Mouse (Mus musculus) heart, embryonic 15.5 days (tissue): ENCODE measurements at regions not wholly inside any gene's neighbourhood (a gene's known extent, or its start where the extent isn't known, plus 50 kb on each side); places are given as distances from the start of the nearest gene placed in this dataset.
A peak's percentile ranks its signal among the peaks of the same experiment; 100 is the strongest.

Experiments
- ATAC-seq: fragments of 200-750 bp; cut with Nextera tagmentation; replicated peaks from 2 replicates; pipeline ENCODE4 v1.8.0; 2017; ENCODE audit warnings: low read depth, moderate TSS enrichment; ENCODE audit not compliant: insufficient number of reproducible peaks, insufficient read depth, low FRiP score
- H3K27ac ChIP-seq: fragments of 300-500 bp; sonication (generic); 2 replicates; pipeline ENCODE4 v1.5.1; 2015; ENCODE audit warnings: mild to moderate bottlenecking, inconsistent platforms
- H3K27me3 ChIP-seq: fragments of 300-500 bp; sonication (generic); 2 replicates; pipeline ENCODE4 v1.6.1; 2015; ENCODE audit warnings: inconsistent platforms
- H3K36me3 ChIP-seq: fragments of 300-500 bp; sonication (generic); 2 replicates; pipeline ENCODE4 v1.6.1; 2015; ENCODE audit warnings: mild to moderate bottlenecking, inconsistent platforms
- H3K4me1 ChIP-seq: fragments of 300-500 bp; sonication (generic); replicated peaks from 2 replicates; pipeline ENCODE4 v1.6.1; 2015; ENCODE audit warnings: inconsistent platforms
- H3K4me2 ChIP-seq: fragments of 300-500 bp; sonication (generic); 2 replicates; pipeline ENCODE4 v1.6.1; 2015; ENCODE audit warnings: inconsistent platforms, mild to moderate bottlenecking, moderate library complexity
- H3K4me3 ChIP-seq: fragments of 300-500 bp; sonication (generic); 2 replicates; pipeline ENCODE4 v1.5.1; 2015; ENCODE audit warnings: mild to moderate bottlenecking, inconsistent platforms
- H3K9ac ChIP-seq: fragments of 300-500 bp; sonication (generic); 2 replicates; pipeline ENCODE4 v1.6.1; 2015; ENCODE audit warnings: mild to moderate bottlenecking, inconsistent platforms
- H3K9me3 ChIP-seq: fragments of 300-500 bp; sonication (generic); replicated peaks from 2 replicates; pipeline ENCODE4 v1.6.1; 2016; ENCODE audit warnings: inconsistent platforms
- WGBS: fragments of 180-500 bp; shearing (Covaris S2); methylation state at CpG from one replicate; pipeline ENCODE4 v1.1.7; 2015; ENCODE audit warnings: mixed read lengths; 5-methylcytosine and 5-hydroxymethylcytosine counted together

DNA sequence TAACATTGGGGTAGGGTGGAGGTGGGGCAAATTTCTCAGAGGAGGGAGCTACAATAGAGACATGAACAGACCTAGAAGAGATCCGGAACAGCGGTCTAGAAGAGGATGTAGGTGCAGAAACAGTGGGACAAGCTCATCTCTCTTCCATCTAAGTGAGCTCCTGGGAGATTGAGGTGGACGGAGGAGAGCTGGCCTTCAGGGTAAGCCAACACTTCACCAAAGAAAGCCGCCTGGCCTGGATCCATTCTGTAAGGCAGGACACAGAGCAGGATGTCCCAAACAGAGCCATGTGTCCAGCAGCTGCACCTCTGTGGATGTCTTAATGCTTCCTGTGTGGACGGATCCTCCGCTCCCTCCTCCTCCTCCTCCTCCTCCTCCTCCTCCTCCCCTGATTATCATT is 173.0 kb downstream of the Rab11fip4 start:
- no peaks in the 10 kb centered on the region for H3K27me3 ChIP-seq
- H3K4me2 ChIP-seq = no peak overlapping the region
- WGBS = 74% methylated on average over 5 of the region's 6 CpGs
- no peaks in the 10 kb centered on the region for H3K4me1 ChIP-seq
- no peaks in the 10 kb centered on the region for H3K36me3 ChIP-seq
- H3K9ac ChIP-seq = no peak overlapping the region
- H3K27ac ChIP-seq = no peak overlapping the region
- no peak overlapping the region for H3K4me3 ChIP-seq
- no peak for ATAC-seq
- H3K9me3 ChIP-seq = no peaks in the 10 kb centered on the region

DNA sequence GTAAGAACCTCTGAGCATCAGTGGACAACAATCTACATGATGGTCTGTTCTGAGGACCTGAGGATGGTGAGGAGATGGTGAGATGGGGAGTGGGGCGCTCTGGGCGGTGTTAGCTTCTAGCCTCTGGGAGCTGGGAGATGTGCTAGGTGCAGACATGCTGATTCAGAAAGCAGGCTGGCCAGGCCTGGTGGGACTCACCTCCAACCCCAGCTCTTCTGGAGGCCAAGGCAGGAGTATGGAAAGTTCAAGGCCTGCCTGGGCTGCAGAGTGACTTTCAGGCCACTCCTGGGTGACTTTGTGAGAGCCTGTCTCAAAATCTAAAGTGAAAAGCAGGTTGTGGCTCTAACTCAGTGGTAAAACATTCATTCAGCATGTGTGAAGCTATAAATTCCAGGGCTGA is 171.6 kb downstream of the Rab11fip4 start:
- Histone ChIP-seq H3K4me1 (no peaks in the 10 kb centered on the region), H3K4me3 (no peak overlapping the region), H3K4me2 (no peak overlapping the region), H3K9ac (no peak overlapping the region), H3K27me3 (no peaks in the 10 kb centered on the region), H3K36me3 (no peaks in the 10 kb centered on the region), H3K9me3 (no peaks in the 10 kb centered on the region), H3K27ac (no peak overlapping the region)
- WGBS = 93% methylated on average over 2 of the region's 2 CpGs
- ATAC-seq = no peak

DNA sequence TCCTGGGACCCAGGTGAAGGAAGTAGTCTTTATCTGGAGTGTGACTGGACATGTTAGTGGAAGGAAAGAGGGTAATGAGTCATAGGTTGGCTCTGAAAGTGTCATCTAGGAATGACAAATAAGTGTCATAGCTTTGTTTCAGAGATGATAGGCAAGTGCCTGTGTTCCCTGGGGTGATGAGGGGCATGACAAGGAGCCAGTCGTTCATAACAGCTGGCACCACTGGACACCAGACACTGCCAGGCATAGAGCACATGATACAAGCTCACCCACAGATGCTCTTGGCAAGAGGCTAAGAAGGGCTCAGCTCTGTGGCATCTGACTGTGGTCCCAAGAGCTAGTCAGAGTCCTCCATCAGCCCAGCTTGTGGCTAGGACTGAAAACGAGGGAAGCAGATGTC is 171.0 kb downstream of the Rab11fip4 start:
- no peaks in the 10 kb centered on the region for H3K27me3 ChIP-seq
- 49% methylated on average over 2 of the region's 2 CpGs for WGBS
- H3K4me2 ChIP-seq = no peak overlapping the region
- no peak overlapping the region for H3K4me3 ChIP-seq
- no peaks in the 10 kb centered on the region for H3K36me3 ChIP-seq
- H3K9ac ChIP-seq = no peak overlapping the region
- no peak overlapping the region for H3K27ac ChIP-seq
- no peaks in the 10 kb centered on the region for H3K4me1 ChIP-seq
- ATAC-seq = no peak
- H3K9me3 ChIP-seq = no peaks in the 10 kb centered on the region

DNA sequence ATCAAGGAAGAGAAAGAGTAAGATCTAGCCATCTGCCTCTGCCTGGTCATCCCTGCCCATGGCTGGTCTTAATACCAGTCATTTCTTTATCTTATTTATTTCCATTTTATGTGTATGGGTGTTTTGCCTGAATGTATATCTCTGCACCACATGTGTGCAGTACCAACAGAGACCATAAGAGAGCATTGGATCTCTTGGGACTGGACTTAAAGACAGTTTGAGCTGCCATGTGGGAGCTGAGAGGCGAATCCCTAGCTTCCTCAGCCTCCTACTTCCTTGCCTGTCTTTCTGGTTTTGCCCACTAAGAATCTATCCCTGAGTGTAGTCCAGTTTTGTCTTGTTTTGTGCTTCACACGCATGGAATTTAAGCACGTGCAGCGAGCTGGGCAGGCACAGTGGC is 169.5 kb downstream of the Rab11fip4 start:
- Histone ChIP-seq H3K27ac (no peak overlapping the region), H3K4me3 (no peak overlapping the region), H3K4me1 (no peaks in the 10 kb centered on the region), H3K27me3 (no peaks in the 10 kb centered on the region), H3K36me3 (no peaks in the 10 kb centered on the region), H3K4me2 (no peak overlapping the region), H3K9ac (no peak overlapping the region), H3K9me3 (no peaks in the 10 kb centered on the region)
- no peak for ATAC-seq
- WGBS = 92% methylated on average over 4 of the region's 4 CpGs

DNA sequence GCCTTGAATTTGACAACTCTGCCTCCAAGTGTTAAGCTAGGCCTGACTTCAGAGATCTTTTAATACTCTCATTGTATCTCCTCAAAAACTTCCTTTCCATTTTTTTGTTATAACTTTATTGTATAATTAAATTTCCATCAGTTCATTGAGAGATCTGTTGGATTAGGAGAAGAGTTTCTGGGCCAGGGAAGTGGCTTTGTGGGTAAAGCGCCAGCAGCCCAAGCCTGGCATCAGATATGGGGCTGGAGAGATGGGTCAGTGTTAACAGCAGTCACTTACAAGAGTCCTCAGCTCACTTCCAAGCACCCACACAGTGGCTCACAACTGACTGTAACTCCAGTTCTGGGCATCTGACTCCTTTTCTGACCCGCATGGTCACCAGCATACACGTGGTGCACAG is 167.3 kb downstream of the Rab11fip4 start:
- ATAC-seq = no peak
- Histone ChIP-seq H3K27ac (no peak overlapping the region), H3K4me3 (no peak overlapping the region), H3K36me3 (no peaks in the 10 kb centered on the region), H3K9me3 (no peaks in the 10 kb centered on the region), H3K4me2 (no peak overlapping the region), H3K4me1 (no peaks in the 10 kb centered on the region), H3K27me3 (no peaks in the 10 kb centered on the region), H3K9ac (no peak overlapping the region)
- WGBS = 90% methylated on average over 3 of the region's 3 CpGs

DNA sequence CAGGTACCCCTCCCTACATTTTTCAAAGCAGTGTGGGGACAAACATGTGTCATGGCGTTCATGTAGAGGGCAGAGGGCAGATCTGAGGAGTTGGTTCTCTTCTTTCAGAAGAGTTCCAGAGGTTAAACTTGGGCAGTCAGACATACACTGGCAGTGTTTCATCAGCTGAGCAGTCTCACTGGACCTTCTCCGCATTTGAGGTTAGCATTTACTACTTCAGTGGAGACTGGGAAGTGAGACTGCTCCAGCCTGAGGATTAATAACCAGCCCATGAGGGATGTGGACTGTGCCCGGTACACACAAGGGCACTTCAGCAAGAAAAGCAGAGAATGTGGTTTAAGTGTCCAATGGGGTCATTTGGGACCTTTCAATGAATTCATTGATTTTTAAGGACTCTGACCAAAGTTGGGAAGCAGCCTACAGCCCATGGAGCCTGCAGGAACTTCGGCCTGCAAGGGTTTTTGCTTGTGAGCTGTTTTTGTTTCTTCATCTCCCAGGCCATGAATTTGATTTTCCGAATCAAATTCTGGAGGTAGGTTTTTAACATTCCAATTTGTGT is 166.6 kb downstream of the Rab11fip4 start:
- Histone ChIP-seq H3K27ac (no peak overlapping the region), H3K4me3 (no peak overlapping the region), H3K9me3 (no peaks in the 10 kb centered on the region), H3K36me3 (no peaks in the 10 kb centered on the region), H3K27me3 (no peaks in the 10 kb centered on the region), H3K9ac (no peak overlapping the region), H3K4me1 (peaks cover 1% of the 10 kb centered on the region; the same call in 1 of the 2 replicates), H3K4me2 (no peak overlapping the region)
- ATAC-seq = no peak
- 83% methylated on average over 5 of the region's 5 CpGs for whole genome bisulfite sequencing

DNA sequence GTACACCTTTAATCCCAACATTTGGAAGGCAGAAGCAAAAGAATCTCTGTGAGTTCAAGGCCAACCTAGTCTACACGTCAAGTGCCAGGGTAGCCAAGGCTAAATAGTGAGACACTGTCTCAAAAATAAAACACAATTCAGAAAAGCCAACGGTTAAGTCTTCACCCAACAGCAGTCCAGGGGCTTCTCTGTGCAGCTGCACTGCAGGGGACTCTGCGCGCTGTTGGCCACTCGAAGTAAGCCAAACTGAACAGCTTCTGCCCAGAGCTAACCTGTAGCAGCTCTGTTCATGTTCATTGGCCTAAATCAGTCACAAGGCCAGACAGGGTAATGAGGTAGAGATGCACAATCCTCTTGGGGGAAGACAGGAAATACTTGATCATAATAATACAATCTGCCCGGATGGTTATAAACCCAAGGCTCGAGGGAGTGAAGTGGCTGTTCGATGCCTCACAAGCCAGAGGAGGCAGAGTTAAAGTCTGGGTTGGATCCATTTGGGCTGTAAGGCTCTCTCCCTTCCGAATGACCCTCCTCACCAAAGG is 165.4 kb downstream of the Rab11fip4 start:
- Histone ChIP-seq H3K4me1 (peaks cover 9% of the 10 kb centered on the region), H3K36me3 (no peaks in the 10 kb centered on the region), H3K9ac (no peak overlapping the region), H3K27me3 (no peaks in the 10 kb centered on the region), H3K4me2 (no peak overlapping the region), H3K9me3 (no peaks in the 10 kb centered on the region), H3K4me3 (no peak overlapping the region), H3K27ac (no peak overlapping the region)
- WGBS = 81% methylated on average over 9 of the region's 9 CpGs
- no peak for ATAC-seq

DNA sequence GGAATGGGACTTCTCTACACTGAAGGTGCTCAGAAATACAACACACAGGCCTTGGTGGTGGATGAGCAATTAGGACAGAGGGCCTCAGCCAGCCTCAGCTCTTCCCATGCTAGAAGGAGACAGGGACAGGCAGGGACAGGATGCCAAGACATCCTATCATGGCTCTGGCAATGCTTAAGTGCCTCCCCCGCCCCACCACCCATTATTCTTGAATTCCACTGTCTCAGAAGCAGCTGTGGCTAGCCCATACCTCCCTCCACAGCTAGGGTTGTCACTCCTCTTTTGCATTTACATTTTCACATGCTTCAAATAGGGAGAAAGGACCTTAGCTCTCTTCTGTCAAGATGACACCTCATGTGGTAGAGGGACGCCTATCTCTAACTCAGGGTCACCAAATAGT is 162.5 kb downstream of the Rab11fip4 start:
- Histone ChIP-seq H3K9me3 (no peaks in the 10 kb centered on the region), H3K4me3 (no peak overlapping the region), H3K27me3 (no peaks in the 10 kb centered on the region), H3K27ac (no peak overlapping the region), H3K36me3 (no peaks in the 10 kb centered on the region), H3K9ac (no peak overlapping the region), H3K4me1 (peaks cover 15% of the 10 kb centered on the region), H3K4me2 (no peak overlapping the region)
- no peak for ATAC-seq
- 81% methylated on average over 2 of the region's 2 CpGs for WGBS

DNA sequence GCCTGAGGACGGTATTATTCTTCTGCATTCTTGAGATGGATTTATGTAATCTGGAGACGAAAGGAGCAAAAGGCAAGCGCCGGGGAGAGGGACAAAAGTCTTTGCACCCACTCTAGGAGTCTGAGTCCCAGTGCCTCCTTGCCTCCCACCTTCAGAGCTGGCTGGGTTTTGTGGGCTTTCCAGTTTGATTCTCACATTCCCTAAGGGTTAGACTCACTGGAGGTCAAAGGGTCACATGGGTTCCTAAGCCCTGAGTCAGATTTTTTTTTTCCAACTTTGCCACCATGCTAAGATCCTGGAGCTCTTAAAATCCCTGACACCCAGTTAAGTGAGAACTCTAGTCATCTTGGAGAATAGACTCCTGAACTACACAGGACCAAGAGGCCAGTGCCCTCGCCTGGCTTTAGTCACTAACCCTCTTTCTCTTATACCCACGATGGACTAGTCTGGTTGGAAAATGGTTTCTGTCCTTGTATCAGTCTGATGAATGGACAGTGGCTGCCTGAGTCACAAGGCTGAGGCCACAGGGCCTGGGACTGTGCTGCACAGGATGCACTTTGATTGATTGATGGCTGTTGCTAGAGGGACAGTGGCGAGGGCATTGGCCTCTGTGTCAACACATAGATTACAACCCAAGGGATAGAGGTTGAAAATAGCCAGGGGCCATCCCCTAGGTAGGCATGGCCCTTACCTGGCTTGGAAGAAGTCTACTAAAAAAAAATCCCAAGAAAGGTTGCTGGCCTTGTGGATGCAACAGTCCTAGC is 161.9 kb downstream of the Rab11fip4 start:
- WGBS = 54% methylated on average over 7 of the region's 7 CpGs
- Histone ChIP-seq H3K9me3 (no peaks in the 10 kb centered on the region), H3K36me3 (no peaks in the 10 kb centered on the region), H3K4me2 (no peak overlapping the region), H3K4me3 (no peak overlapping the region), H3K4me1 (peaks cover 15% of the 10 kb centered on the region), H3K27ac (no peak overlapping the region), H3K9ac (no peak overlapping the region), H3K27me3 (no peaks in the 10 kb centered on the region)
- no peak for ATAC-seq

DNA sequence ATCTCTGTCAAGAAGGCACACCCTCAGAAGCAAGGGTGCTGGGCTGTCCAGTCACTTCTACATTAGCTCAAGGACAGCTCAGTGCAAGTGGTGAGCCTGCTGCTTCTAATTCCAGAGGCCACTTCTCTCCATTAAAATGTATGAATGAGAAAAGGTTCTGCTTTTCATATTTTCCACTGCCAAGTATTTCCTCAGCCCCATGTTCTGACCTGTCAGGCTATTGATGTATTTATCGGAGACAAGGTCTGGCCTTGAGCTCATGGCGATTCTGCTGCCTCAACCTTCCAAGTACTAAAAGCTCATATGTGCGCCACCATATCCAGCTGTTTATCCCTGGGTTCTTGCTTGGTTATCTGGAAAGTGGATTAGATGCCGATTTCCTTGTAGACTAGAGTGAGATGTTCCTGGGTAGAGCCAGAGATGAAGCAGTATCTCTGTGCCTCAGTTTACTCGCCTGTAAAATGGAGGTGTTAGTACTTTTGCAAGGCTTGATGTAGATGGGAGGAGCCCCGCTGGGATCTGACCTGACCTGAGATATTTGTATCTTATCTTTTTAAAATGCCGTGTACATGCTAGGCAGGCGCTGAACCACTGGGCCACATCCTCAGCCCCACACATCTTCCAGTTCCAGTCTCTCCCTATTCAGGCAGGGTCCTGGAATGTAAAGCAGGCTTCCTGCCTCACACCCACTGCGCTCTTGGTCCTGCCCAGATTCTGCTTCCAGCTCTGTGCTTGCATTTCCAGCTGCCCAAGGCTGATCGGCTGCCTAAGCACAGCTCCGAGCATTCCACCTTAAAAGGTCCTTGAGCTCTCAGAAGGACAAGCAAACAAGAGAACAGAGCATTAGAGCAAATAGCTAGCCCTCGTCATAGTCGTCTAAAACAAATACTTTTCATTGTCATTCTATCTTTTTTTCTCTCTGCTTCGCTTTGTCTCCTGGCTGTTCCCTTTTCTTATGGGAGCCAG is 161.0 kb downstream of the Rab11fip4 start:
- no peaks in the 10 kb centered on the region for H3K27me3 ChIP-seq
- no peaks in the 10 kb centered on the region for H3K36me3 ChIP-seq
- H3K4me2 ChIP-seq = no peak overlapping the region
- WGBS = 47% methylated on average over 14 of the region's 14 CpGs
- no peaks in the 10 kb centered on the region for H3K9me3 ChIP-seq
- H3K4me3 ChIP-seq = no peak overlapping the region
- H3K9ac ChIP-seq = no peak overlapping the region
- ATAC-seq = 0 out of 2 replicates have a peak, but pooled peaks have one; percentile 62
- peaks cover 15% of the 10 kb centered on the region for H3K4me1 ChIP-seq
- 0 out of 2 replicates have a peak overlapping the region, but pooled peaks have one; percentile 28 for H3K27ac ChIP-seq

DNA sequence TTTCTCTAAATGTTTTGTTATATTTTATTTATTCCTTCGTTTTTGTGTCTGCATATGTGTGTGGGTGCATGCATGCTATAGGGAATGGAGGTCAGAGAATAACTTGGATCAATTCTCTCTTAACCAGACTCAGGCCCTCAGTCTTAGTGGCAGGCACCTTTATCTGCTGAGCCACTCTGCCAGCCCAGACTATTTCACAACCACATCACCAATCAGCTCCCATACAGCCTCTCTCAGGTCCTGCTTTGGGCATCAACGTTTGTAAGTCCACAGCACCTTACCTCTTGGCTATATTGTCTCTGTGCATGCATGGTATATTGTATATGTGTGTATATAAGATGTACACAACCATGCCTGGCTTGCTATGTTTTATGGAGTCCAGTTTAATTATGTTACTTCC is 159.9 kb downstream of the Rab11fip4 start:
- Histone ChIP-seq H3K27me3 (no peaks in the 10 kb centered on the region), H3K4me2 (no peak overlapping the region), H3K9ac (no peak overlapping the region), H3K4me1 (peaks cover 15% of the 10 kb centered on the region), H3K36me3 (no peaks in the 10 kb centered on the region), H3K9me3 (no peaks in the 10 kb centered on the region), H3K4me3 (no peak overlapping the region), H3K27ac (no peak overlapping the region)
- 68% methylated on average over 2 of the region's 2 CpGs for WGBS
- no peak for ATAC-seq
